Mouse (Mus musculus): ENCODE data around the gene St7l.

DNA sequence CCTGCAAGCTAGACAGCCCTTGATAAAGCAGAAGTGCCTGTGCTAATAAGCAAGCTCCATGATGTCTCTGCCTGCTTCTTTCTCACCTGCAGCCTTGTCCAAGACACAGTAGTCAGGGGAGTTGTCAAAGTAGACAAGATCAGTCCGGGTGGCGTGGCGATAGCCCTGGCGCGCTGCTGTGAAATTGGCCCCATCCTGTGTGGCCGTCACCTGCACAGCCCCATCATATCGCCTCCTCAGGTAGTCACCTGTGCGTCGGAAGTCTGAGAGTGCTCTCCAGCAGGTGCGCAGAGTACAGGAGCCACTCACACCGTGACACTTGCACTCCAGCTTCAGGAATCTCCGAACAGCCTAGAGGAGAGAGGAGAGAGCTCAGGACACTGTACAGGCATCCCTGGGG is 87.1 kb downstream of the St7l start:
- TF ChIP-seq GATA1 (IDR thresholded peaks at IDR 0.05; ENCODE audit: borderline replicate concordance, low read length): no peak
- no peak for TF ChIP-seq FLI1 (IDR thresholded peaks at IDR 0.05; ENCODE audit: low read length)

All from megakaryocyte, embryonic 14.5 days (primary cell).